Mouse (Mus musculus) mouse embryonic stem cell (cell line): Measurements from ENCODE around the gene Abca7.

Experiments
- in situ Hi-C, 2 experiments: fragments of 300-500 bp; cut with MboI; formaldehyde crosslinking; loops; 1 replicate in 1 of 2; 3 replicates in 1 of 2; pipeline ENCODE4 v1.14.3; 2019 to 2020; ENCODE audit warnings: low sequenced_read_pairs in 2 of 2, low pct_unique_long_range_greater_than_20kb in 1 of 2, mixed read lengths in 1 of 2; ENCODE audit not compliant: unreplicated experiment in 1 of 2

Abca7 gene

GRCm38 (mm10) chr10:80014484-80015290, 18.4 kb downstream of the Abca7 start:
- in situ Hi-C loops, result no loop called here

GRCm38 (mm10) chr10:80015583-80015982, 19.3 kb downstream of the Abca7 start:
- in situ Hi-C loops, result no loop called here

GRCm38 (mm10) chr10:80016511-80016910, 20.2 kb downstream of the Abca7 start, which contains the start of gene Arhgap45:
Arhgap45 (plus strand) TSS chr10:80016653.
- in situ Hi-C loops, result no loop called here

GRCm38 (mm10) chr10:80016931-80017330, 20.6 kb downstream of the Abca7 start:
- in situ Hi-C loops, result no loop called here

GRCm38 (mm10) chr10:80017361-80017760, 21.1 kb downstream of the Abca7 start:
- in situ Hi-C loops, result no loop called here

GRCm38 (mm10) chr10:80017771-80018170, 21.5 kb downstream of the Abca7 start:
- in situ Hi-C loops, result no loop called here

- in situ Hi-C loops, result no loop called here
These were observed 22.5 kb downstream of the Abca7 start for GRCm38 (mm10) chr10:80018739-80019297.

- in situ Hi-C loops, result no loop called here
These were observed 23.3 kb downstream of the Abca7 start for GRCm38 (mm10) chr10:80019471-80020131.

- in situ Hi-C loops, result no loop called here
These were observed 23.9 kb downstream of the Abca7 start for GRCm38 (mm10) chr10:80020191-80020590.

- in situ Hi-C loops, result no loop called here
These were observed 24.5 kb downstream of the Abca7 start for GRCm38 (mm10) chr10:80020603-80021319.

- in situ Hi-C loops, result no loop called here
These were observed 25.0 kb downstream of the Abca7 start for GRCm38 (mm10) chr10:80021320-80021641.

- in situ Hi-C loops, result no loop called here
These were observed 25.9 kb downstream of the Abca7 start for GRCm38 (mm10) chr10:80022164-80022563.

GRCm38 (mm10) chr10:80022806-80023205, 26.5 kb downstream of the Abca7 start:
- in situ Hi-C loops, result no loop called here

GRCm38 (mm10) chr10:80023758-80024157, 27.5 kb downstream of the Abca7 start:
- in situ Hi-C loops, result no loop called here

- in situ Hi-C loops, result no loop called here
These were observed 28.1 kb downstream of the Abca7 start for GRCm38 (mm10) chr10:80024229-80025043.

GRCm38 (mm10) chr10:80025044-80025347, 28.7 kb downstream of the Abca7 start:
- in situ Hi-C loops, result no loop called here

- in situ Hi-C loops, result no loop called here
These were observed 29.2 kb downstream of the Abca7 start for GRCm38 (mm10) chr10:80025463-80025862.

- in situ Hi-C loops, result no loop called here
These were observed 29.6 kb downstream of the Abca7 start for GRCm38 (mm10) chr10:80025889-80026288.
